Mouse (Mus musculus) intestine, postnatal 0 days (tissue): ENCODE data around the gene Serpinb1c. TPM values are rescaled to one million over a fixed set of nuclear protein-coding genes. Genes with fewer than 3 reads are reported as not detected.
A peak's percentile ranks its signal among the peaks of the same experiment; 100 is the strongest.

Experiments
- ATAC-seq: fragments of 200-750 bp; cut with Nextera tagmentation; 2 replicates; pipeline ENCODE4 v1.8.0; 2017; ENCODE audit warnings: mild to moderate bottlenecking, moderate TSS enrichment, moderate library complexity
- H3K27ac ChIP-seq: fragments of 300-500 bp; sonication (generic); 2 replicates; pipeline ENCODE4 v1.5.1; 2014; ENCODE audit warnings: mild to moderate bottlenecking, low read depth, low read length, moderate library complexity
- H3K27me3 ChIP-seq: fragments of 300-500 bp; sonication (generic); replicated peaks from 2 replicates; pipeline ENCODE4 v1.6.1; 2014; ENCODE audit warnings: low read length, mixed read lengths; ENCODE audit not compliant: control insufficient read depth, insufficient read depth
- H3K36me3 ChIP-seq: fragments of 300-500 bp; sonication (generic); 2 replicates; pipeline ENCODE4 v1.6.1; 2014; ENCODE audit warnings: mild to moderate bottlenecking, moderate library complexity; ENCODE audit not compliant: control insufficient read depth, insufficient read depth
- H3K4me1 ChIP-seq: fragments of 300-500 bp; sonication (generic); replicated peaks from 2 replicates; pipeline ENCODE4 v1.6.1; 2014; ENCODE audit warnings: antibody characterized with exemption, low read length, mixed read lengths; ENCODE audit not compliant: control insufficient read depth, insufficient read depth
- H3K4me2 ChIP-seq: fragments of 300-500 bp; sonication (generic); replicated peaks from 2 replicates; pipeline ENCODE4 v1.6.1; 2014; ENCODE audit warnings: low read depth, mild to moderate bottlenecking, moderate library complexity
- H3K4me3 ChIP-seq: fragments of 300-500 bp; sonication (generic); 2 replicates; pipeline ENCODE4 v1.5.1; 2014; ENCODE audit warnings: low read depth, low read length
- H3K9ac ChIP-seq: fragments of 300-500 bp; sonication (generic); 2 replicates; pipeline ENCODE4 v1.6.1; 2014; ENCODE audit warnings: mild to moderate bottlenecking, low read depth, low read length
- H3K9me3 ChIP-seq: fragments of 300-500 bp; sonication (generic); 2 replicates; pipeline ENCODE4 v1.6.1; 2016; ENCODE audit warnings: mixed run types; ENCODE audit not compliant: control insufficient read depth
- CTCF ChIP-seq: sonication (generic); IDR thresholded peaks from 2 replicates; pipeline ENCODE4 v1.5.1; 2016; ENCODE audit warnings: low read depth, mild to moderate bottlenecking, control low read depth, antibody characterized with exemption, moderate library complexity
- WGBS: fragments of 180-500 bp; shearing (Covaris S2); extraction: QIAGEN DNeasy Blood & Tissue Kit; methylation state at CpG from one replicate; pipeline ENCODE4 v1.1.7; 2014; 5-methylcytosine and 5-hydroxymethylcytosine counted together
- polyA plus RNA-seq: library from polyadenylated mRNA; unstranded; fragments of >200 nt; fragmentation: Nextera tagmentation; extraction: Ambion mirVana; gene quantifications from 2 replicates; pipeline ENCODE4 v1.2.1, GENCODE M21; 2015

Serpinb1c gene
- polyA plus RNA-seq, 1 experiment from 2014 or later = not detected

DNA sequence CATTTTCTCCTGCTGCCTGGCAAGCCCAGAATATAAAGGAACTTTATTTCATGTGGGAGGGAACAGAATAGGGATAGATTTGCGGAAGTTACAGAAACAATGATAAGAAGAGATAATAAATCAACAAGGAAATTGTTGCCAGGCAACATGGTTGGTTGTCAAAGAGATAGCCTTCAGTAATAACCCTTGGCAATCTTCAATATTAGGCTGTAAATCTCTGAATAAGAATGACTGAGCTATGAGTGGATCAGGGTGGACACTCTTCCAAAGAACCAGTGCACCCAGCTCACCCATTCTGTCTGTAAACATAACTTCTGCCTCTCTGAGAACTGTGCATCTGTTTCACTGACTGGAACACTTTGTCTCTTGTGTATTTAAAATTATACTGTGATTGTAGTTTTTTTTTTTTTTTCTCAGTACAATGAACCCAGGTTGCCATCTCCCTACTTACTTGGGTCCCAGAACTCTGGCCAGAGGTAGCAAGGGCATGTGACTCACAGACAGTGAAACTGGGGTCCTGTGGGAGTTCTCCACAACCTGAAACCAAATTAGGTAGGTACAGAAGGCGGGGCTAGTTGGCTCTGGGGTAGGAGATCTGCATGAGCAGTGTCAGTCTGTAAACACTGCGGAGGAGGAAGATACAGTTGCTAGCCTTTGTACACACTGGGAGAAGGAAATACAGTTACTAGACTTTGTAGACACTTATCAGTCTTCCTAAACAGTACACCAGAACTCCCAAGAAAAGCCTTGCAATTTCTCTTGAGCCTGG lies 66.3 kb downstream of the Serpinb1c start:
- Histone ChIP-seq H3K4me2 (peak overlapping the region; percentile 30; the same call in 1 of the 2 replicates), H3K36me3 (no peaks in the 10 kb centered on the region), H3K4me1 (no peaks in the 10 kb centered on the region; the same call in 1 of the 2 replicates), H3K27ac (peak overlapping the region; percentile 51), H3K4me3 (no peak overlapping the region), H3K27me3 (no peaks in the 10 kb centered on the region), H3K9me3 (no peaks in the 10 kb centered on the region), H3K9ac (no peak overlapping the region)
- TF ChIP-seq CTCF = no peak
- ATAC-seq = peak; percentile 72
- 40% methylated on average over 3 of the region's 3 CpGs for WGBS

Other genes with a start within 250 kb of the Serpinb1c start
- gene Mylk4, start 114.3 kb downstream of the Serpinb1c start, polyA plus RNA-seq = not detected in 2 replicates
- gene Wrnip1, start 96.2 kb downstream of the Serpinb1c start, polyA plus RNA-seq = 14.5 and 15.6 TPM in 2 replicates
- gene D930007J09Rik, start 95.4 kb downstream of the Serpinb1c start, polyA plus RNA-seq = not detected in 2 replicates
- 598 and 670 TPM in 2 replicates for gene Serpinb1a, start 47.0 kb downstream of the Serpinb1c start, polyA plus RNA-seq
- 13.0 and 13.8 TPM in 2 replicates for gene Serpinb6b, start 67.0 kb upstream of the Serpinb1c start, polyA plus RNA-seq
- gene Serpinb9, start 105.0 kb upstream of the Serpinb1c start, polyA plus RNA-seq = 9.5 and 10.0 TPM in 2 replicates
- 1.5 and 1.9 TPM in 2 replicates for gene Serpinb9b, start 129.2 kb upstream of the Serpinb1c start, polyA plus RNA-seq
- gene Serpinb1b, start 180.4 kb upstream of the Serpinb1c start, polyA plus RNA-seq = 0.17 and 0.20 TPM in 2 replicates